Mouse (Mus musculus) MEL (cell line): ENCODE results near the gene Morn1.

Experiments used
- BHLHE40 ChIP-seq: IDR thresholded peaks from 2 replicates; pipeline ENCODE4 v1.6.1; 2012; ENCODE audit warnings: low read depth, mild to moderate bottlenecking, inconsistent platforms, low read length, improper control_type of control experiment, borderline replicate concordance
- CTCF ChIP-seq, 3 experiments: IDR thresholded peaks in 2 of 3; conservative IDR thresholded peaks in 1 of 3; 2 replicates each; pipeline ENCODE4 v1.5.1; 2011 to 2012; ENCODE audit warnings: low read length in 3 of 3, low read depth in 2 of 3, mild to moderate bottlenecking in 2 of 3, improper control_type of control experiment in 1 of 3, inconsistent platforms in 1 of 3, mixed read lengths in 1 of 3, moderate library complexity in 1 of 3; ENCODE audit not compliant: control insufficient read depth in 1 of 3, insufficient read depth in 1 of 3, poor library complexity in 1 of 3, severe bottlenecking in 1 of 3
- E2F4 ChIP-seq: IDR thresholded peaks from 2 replicates; pipeline ENCODE4 v1.6.1; 2011; ENCODE audit warnings: low read depth, low read length, improper control_type of control experiment, borderline replicate concordance
- EP300 ChIP-seq, 2 experiments: IDR thresholded peaks; 2 replicates each; pipeline ENCODE4 v1.6.1; 2011; ENCODE audit warnings: improper control_type of control experiment in 2 of 2, low read length in 2 of 2, low read depth in 1 of 2, mild to moderate bottlenecking in 1 of 2
- MAFK ChIP-seq: IDR thresholded peaks from 2 replicates; pipeline ENCODE4 v1.6.1; 2011; ENCODE audit warnings: low read depth, mild to moderate bottlenecking, low read length, improper control_type of control experiment, borderline replicate concordance
- MYC ChIP-seq: IDR thresholded peaks from 2 replicates; pipeline ENCODE4 v1.6.1; 2011; ENCODE audit warnings: low read depth, mild to moderate bottlenecking, low read length, improper control_type of control experiment, moderate library complexity
- POLR2A ChIP-seq, 2 experiments: IDR thresholded peaks; 2 replicates each; pipeline ENCODE4 v1.6.1; 2011 to 2012; ENCODE audit warnings: low read length in 2 of 2, mild to moderate bottlenecking in 2 of 2, control low read depth in 1 of 2, improper control_type of control experiment in 1 of 2, low read depth in 1 of 2, moderate library complexity in 1 of 2; ENCODE audit not compliant: control insufficient read depth in 1 of 2, insufficient read depth in 1 of 2, poor library complexity in 1 of 2
- POLR2AphosphoS2 ChIP-seq: IDR thresholded peaks from 2 replicates; pipeline ENCODE4 v1.6.1; 2011; ENCODE audit warnings: low read length, improper control_type of control experiment
- POLR2AphosphoS5 ChIP-seq: IDR thresholded peaks from 2 replicates; pipeline ENCODE4 v1.6.1; 2012; ENCODE audit warnings: low read depth, borderline replicate concordance, mild to moderate bottlenecking, inconsistent platforms, low read length, moderate library complexity, mixed read lengths
- SMC3 ChIP-seq: IDR thresholded peaks from 2 replicates; pipeline ENCODE4 v1.6.1; 2011; ENCODE audit warnings: low read depth, low read length, improper control_type of control experiment
- TAL1 ChIP-seq: IDR thresholded peaks from 2 replicates; pipeline ENCODE4 v1.6.1; 2012; ENCODE audit warnings: mild to moderate bottlenecking, inconsistent platforms, low read length, moderate library complexity, mixed read lengths
- ZNF384 ChIP-seq: IDR thresholded peaks from 2 replicates; pipeline ENCODE4 v1.6.1; 2012; ENCODE audit warnings: low read depth, mild to moderate bottlenecking, inconsistent platforms, low read length, improper control_type of control experiment

GRCm38 (mm10) chr4:155172909-155173821, 86.8 kb downstream of the Morn1 start:
- no peak for TF ChIP-seq TAL1
- TF ChIP-seq MYC, result no peak
- peak; percentile 16 to 37; a peak in 1 of 4 replicates for TF ChIP-seq EP300 (IDR thresholded peaks at IDR 0.05; ENCODE audit: low read depth in 1 of 2, low read length in 2 of 2)
- no peak for TF ChIP-seq CTCF (IDR thresholded peaks at IDR 0.05 in 2 of 3, conservative IDR thresholded peaks at IDR 0.05 in 1 of 3; ENCODE audit: control insufficient read depth in 1 of 3, insufficient read depth in 1 of 3, low read depth in 2 of 3, low read length in 3 of 3, poor library complexity in 1 of 3, severe bottlenecking in 1 of 3)
- TF ChIP-seq E2F4, result no peak
- no peak for TF ChIP-seq ZNF384
- no peak for TF ChIP-seq POLR2AphosphoS5
- no peak for TF ChIP-seq BHLHE40
- no peak for TF ChIP-seq MAFK
- TF ChIP-seq POLR2A (IDR thresholded peaks at IDR 0.05; ENCODE audit: control insufficient read depth in 1 of 2, insufficient read depth in 1 of 2, low read depth in 1 of 2, low read length in 2 of 2, poor library complexity in 1 of 2), result no peak
- TF ChIP-seq SMC3, result no peak
- TF ChIP-seq POLR2AphosphoS2, result no peak
